Mouse (Mus musculus): ENCODE measurements around the gene Fst. TPM values are rescaled to one million over a fixed set of nuclear protein-coding genes. Genes with fewer than 3 reads are reported as not detected.

Gene Fst
- 48.2 and 57.0 TPM in 2 replicates for polyA plus RNA-seq (2014; fragmentation: Nextera tagmentation; extraction: Ambion mirVana)

DNA sequence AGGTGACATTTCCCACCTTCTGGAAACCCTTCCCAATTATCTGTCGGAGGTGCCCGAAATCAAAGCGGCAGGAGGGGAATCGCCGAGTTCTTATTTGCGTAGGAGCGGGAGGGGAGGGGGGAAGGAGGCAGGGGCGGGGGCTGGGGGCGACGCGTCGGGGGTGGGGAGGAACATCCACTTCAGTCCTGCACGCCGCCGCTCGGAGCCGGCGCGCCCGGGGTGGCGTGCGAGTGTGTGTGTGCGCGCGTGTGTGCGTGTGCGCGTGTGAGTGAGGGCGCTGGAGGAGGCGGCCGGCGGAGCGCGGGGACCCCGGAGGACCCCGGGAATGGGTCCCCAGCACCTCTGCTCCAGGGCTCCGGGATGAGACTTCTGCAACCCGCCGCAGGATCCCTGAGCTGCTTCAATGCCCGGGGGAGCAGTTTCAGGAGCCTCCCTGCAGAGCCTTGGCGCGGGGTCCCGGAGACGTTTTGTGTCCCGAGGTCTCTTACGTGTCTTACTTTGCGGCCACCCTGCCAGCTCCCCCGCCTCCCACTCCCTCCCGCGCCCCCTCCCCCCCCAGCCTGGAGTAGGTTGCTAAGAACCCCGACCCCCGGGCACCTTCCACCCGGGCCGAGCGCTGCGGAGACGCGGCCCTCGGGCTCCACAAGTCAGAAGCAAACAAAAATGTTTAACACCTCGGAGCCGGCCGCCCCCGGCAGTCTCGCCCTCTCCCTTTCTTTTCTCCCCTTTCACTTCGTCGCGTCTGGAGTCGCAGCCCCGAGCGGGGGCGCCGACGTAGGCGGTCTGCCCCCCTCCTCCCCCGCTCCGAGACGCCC, at the start of gene Fst:
Fst (minus strand) TSS at position 66 of the 815 bp plus-strand sequence.
- H3K27me3 ChIP-seq (ENCODE audit: control insufficient read depth, insufficient read depth, low read length) = peaks cover 4% of the 10 kb centered on the region; the same call in 1 of the 2 replicates
- peaks cover 5% of the 10 kb centered on the region; the same call in 1 of the 2 replicates for H3K36me3 ChIP-seq (ENCODE audit: control insufficient read depth, insufficient read depth, low read length)
- H3K27ac ChIP-seq (ENCODE audit: low read depth, low read length) = peak within 1 kb of the TSS; percentile 90
- ATAC-seq (ENCODE audit: low FRiP score) (peak; percentile 69), DNase-seq (ENCODE audit: low spot score, missing footprints) (peak; percentile 97)
- H3K9me3 ChIP-seq (ENCODE audit: control insufficient read depth, low read length) = no peaks in the 10 kb centered on the region
- peak within 1 kb of the TSS; percentile 82 for H3K4me2 ChIP-seq
- H3K9ac ChIP-seq (ENCODE audit: low read length) = peak within 1 kb of the TSS; percentile 82
- H3K4me1 ChIP-seq (ENCODE audit: control insufficient read depth, insufficient read depth, low read length) = peaks cover 21% of the 10 kb centered on the region
- H3K4me3 ChIP-seq (ENCODE audit: low read depth, low read length) = peak within 1 kb of the TSS; percentile 75
- under 1% methylated on average over 65 of the region's 77 CpGs for WGBS

DNA sequence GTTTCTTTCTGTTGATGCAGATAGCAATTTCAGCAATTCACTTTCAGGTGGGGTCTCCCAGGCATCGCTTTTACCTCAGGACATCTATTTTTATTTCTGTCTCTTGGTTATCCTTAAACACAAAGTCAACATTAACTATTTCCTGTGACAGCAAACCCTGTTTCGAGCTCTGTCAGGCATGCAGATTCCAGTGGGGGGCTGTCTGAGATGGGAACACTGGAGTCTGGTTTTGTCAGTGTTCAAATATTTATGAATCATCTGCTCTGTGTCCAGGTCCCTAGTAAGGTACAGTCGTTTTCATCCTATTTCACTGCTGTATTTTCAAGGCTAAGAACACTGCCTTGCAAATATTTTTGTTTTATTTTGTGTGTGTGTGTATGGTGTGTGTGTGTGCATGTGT, 35.1 kb upstream of the Fst start:
- Histone ChIP-seq H3K36me3 (ENCODE audit: control insufficient read depth, insufficient read depth, low read length) (no peaks in the 10 kb centered on the region), H3K9ac (ENCODE audit: low read length) (no peak overlapping the region), H3K27ac (ENCODE audit: low read depth, low read length) (no peak overlapping the region), H3K4me3 (ENCODE audit: low read depth, low read length) (no peak overlapping the region), H3K4me2 (no peak overlapping the region), H3K27me3 (ENCODE audit: control insufficient read depth, insufficient read depth, low read length) (no peaks in the 10 kb centered on the region), H3K9me3 (ENCODE audit: control insufficient read depth, low read length) (no peaks in the 10 kb centered on the region), H3K4me1 (ENCODE audit: control insufficient read depth, insufficient read depth, low read length) (no peaks in the 10 kb centered on the region)
- WGBS = 78% methylated on average over 3 of the region's 3 CpGs
- ATAC-seq (ENCODE audit: low FRiP score) (no peak), DNase-seq (ENCODE audit: low spot score, missing footprints) (no peak)

DNA sequence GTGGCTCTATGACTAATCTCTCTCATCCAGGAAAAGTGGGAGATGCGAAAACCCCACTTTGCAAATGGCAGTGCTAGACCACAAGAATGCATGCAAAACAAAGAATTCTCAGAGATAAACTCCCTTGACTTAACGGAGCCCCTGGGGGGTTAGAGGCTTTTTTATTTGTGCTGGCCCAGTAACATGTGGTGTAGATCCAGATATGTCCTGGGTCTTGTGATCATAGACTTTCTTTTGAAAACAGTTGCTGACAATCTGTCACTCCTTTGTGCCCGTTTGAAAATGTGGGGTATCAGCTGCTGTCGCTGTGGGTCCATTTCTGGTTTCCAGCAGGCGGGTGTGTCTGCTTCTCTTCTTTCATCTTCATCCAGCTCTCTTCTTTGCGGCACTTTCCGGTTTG, 29.4 kb upstream of the Fst start:
- H3K9ac ChIP-seq (ENCODE audit: low read length) = no peak overlapping the region
- H3K27ac ChIP-seq (ENCODE audit: low read depth, low read length) = no peak overlapping the region
- H3K4me3 ChIP-seq (ENCODE audit: low read depth, low read length) = no peak overlapping the region
- no peaks in the 10 kb centered on the region for H3K27me3 ChIP-seq (ENCODE audit: control insufficient read depth, insufficient read depth, low read length)
- WGBS = 79% methylated on average over 7 of the region's 7 CpGs
- ATAC-seq (ENCODE audit: low FRiP score) (no peak), DNase-seq (ENCODE audit: low spot score, missing footprints) (no peak)
- no peaks in the 10 kb centered on the region for H3K4me1 ChIP-seq (ENCODE audit: control insufficient read depth, insufficient read depth, low read length)
- no peak overlapping the region for H3K4me2 ChIP-seq
- H3K9me3 ChIP-seq (ENCODE audit: control insufficient read depth, low read length) = no peaks in the 10 kb centered on the region
- no peaks in the 10 kb centered on the region for H3K36me3 ChIP-seq (ENCODE audit: control insufficient read depth, insufficient read depth, low read length)

DNA sequence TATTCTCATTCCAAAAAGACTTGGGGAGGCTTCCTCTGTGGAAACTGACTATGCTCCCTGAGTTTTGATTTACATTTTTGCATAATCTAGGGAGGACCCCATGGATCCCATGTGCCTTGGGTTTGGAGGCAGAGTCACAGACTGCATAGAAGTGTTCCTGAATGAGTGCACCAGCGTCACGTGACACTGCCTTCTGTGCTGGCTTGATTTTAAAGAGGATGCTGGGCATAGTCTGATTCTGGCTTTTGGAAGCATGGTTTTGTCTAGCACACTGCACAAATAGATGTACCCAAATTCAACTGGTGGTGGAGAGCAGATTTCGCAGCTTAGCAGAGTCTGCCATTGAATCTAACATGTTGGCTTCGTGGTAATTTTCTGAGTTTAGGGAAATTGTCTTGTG, 19.6 kb upstream of the Fst start:
- no peak for ATAC-seq (ENCODE audit: low FRiP score)
- Histone ChIP-seq H3K27ac (ENCODE audit: low read depth, low read length) (no peak overlapping the region), H3K9me3 (ENCODE audit: control insufficient read depth, low read length) (no peaks in the 10 kb centered on the region), H3K4me2 (no peak overlapping the region), H3K4me3 (ENCODE audit: low read depth, low read length) (no peak overlapping the region), H3K9ac (ENCODE audit: low read length) (no peak overlapping the region), H3K4me1 (ENCODE audit: control insufficient read depth, insufficient read depth, low read length) (no peaks in the 10 kb centered on the region), H3K27me3 (ENCODE audit: control insufficient read depth, insufficient read depth, low read length) (no peaks in the 10 kb centered on the region), H3K36me3 (ENCODE audit: control insufficient read depth, insufficient read depth, low read length) (no peaks in the 10 kb centered on the region)
- 83% methylated on average over 4 of the region's 4 CpGs for WGBS
- DNase-seq (ENCODE audit: low spot score, missing footprints) = no peak

DNA sequence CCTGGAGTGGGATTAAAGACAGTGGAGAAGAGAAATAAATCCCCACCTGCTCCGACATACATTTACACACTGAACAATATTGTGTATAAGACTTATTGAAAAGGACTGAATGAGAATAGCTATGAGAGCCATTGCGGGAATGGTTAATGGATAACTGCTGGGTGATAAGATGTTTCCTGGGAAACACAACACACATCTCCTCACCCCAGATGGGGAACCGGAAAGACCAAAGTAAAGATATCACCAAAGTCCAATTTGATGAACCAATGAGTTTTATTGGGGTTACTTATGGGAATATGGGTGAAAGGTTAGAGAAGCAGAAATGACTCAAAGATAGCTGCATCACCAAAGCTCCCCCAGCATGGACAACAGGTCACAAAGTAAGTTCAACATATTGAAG, 11.2 kb upstream of the Fst start:
- DNase-seq (ENCODE audit: low spot score, missing footprints) (no peak), ATAC-seq (ENCODE audit: low FRiP score) (no peak)
- H3K27ac ChIP-seq (ENCODE audit: low read depth, low read length) = no peak overlapping the region
- H3K36me3 ChIP-seq (ENCODE audit: control insufficient read depth, insufficient read depth, low read length) = no peaks in the 10 kb centered on the region
- no peaks in the 10 kb centered on the region for H3K4me1 ChIP-seq (ENCODE audit: control insufficient read depth, insufficient read depth, low read length)
- no peaks in the 10 kb centered on the region for H3K9me3 ChIP-seq (ENCODE audit: control insufficient read depth, low read length)
- H3K27me3 ChIP-seq (ENCODE audit: control insufficient read depth, insufficient read depth, low read length) = no peaks in the 10 kb centered on the region
- whole genome bisulfite sequencing = 85% methylated on average over 3 of the region's 3 CpGs
- H3K4me3 ChIP-seq (ENCODE audit: low read depth, low read length) = no peak overlapping the region
- H3K4me2 ChIP-seq = no peak overlapping the region
- H3K9ac ChIP-seq (ENCODE audit: low read length) = no peak overlapping the region

DNA sequence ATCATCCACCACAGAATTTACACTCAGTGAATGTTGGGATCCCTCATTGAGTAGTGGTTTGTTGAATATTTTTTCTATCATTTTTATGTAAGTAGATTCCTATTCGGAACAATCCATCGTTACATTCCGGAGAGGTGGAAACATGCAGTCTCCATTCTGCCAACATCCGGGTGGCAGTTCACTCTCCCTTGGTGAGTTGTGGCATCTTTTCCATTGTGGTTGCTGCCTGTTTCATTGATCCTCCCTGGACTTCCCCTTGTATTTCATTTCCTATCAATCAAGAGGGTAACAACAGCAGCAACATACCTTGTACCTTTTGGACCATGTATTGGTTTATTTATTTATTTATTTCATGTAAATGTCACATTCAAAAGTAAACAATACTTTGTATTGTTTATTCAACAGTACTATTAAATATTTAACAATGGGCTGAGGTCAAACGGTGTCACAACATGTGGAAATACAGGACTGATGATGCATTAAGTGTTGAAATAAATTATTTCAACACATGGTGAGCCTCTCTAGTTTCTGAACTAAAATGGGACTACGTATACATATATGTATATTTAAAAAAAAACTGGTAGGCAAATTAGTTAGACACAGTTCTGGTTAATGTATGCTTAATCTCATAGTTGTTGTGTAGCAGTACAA, 7.6 kb upstream of the Fst start:
- 94% methylated on average over 6 of the region's 6 CpGs for WGBS
- Histone ChIP-seq H3K36me3 (ENCODE audit: control insufficient read depth, insufficient read depth, low read length) (no peaks in the 10 kb centered on the region), H3K9ac (ENCODE audit: low read length) (no peak overlapping the region), H3K27me3 (ENCODE audit: control insufficient read depth, insufficient read depth, low read length) (no peaks in the 10 kb centered on the region), H3K4me2 (no peak overlapping the region), H3K9me3 (ENCODE audit: control insufficient read depth, low read length) (no peaks in the 10 kb centered on the region), H3K27ac (ENCODE audit: low read depth, low read length) (no peak overlapping the region), H3K4me1 (ENCODE audit: control insufficient read depth, insufficient read depth, low read length) (no peaks in the 10 kb centered on the region), H3K4me3 (ENCODE audit: low read depth, low read length) (no peak overlapping the region)
- ATAC-seq (ENCODE audit: low FRiP score) = no peak
- DNase-seq (ENCODE audit: low spot score, missing footprints) = no peak

DNA sequence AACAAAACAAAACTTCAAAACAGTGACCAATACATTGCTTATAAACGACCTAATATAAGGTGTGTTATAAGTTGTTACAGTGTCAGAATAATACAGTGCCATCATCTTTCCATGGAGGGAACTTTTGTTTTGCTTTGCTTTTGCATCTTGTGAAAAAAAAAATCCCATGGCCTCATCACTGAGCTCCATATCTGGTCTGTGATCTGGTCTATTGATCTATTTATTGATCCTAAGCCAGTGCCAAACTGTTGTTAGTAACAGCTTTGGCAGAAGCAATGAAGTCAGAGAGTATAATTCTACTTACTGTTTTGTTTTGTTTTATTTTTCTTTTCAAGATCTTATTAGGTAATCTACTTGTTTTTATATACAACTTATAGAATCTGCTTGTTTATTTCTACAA, 6.6 kb upstream of the Fst start:
- Histone ChIP-seq H3K9ac (ENCODE audit: low read length) (no peak overlapping the region), H3K9me3 (ENCODE audit: control insufficient read depth, low read length) (no peaks in the 10 kb centered on the region), H3K27me3 (ENCODE audit: control insufficient read depth, insufficient read depth, low read length) (no peaks in the 10 kb centered on the region), H3K4me3 (ENCODE audit: low read depth, low read length) (no peak overlapping the region), H3K27ac (ENCODE audit: low read depth, low read length) (no peak overlapping the region), H3K4me1 (ENCODE audit: control insufficient read depth, insufficient read depth, low read length) (peaks cover 2% of the 10 kb centered on the region; the same call in 1 of the 2 replicates), H3K36me3 (ENCODE audit: control insufficient read depth, insufficient read depth, low read length) (no peaks in the 10 kb centered on the region), H3K4me2 (no peak overlapping the region)
- WGBS = 66% methylated on average over 1 of the region's 1 CpGs
- DNase-seq (ENCODE audit: low spot score, missing footprints) = no peak
- no peak for ATAC-seq (ENCODE audit: low FRiP score)

DNA sequence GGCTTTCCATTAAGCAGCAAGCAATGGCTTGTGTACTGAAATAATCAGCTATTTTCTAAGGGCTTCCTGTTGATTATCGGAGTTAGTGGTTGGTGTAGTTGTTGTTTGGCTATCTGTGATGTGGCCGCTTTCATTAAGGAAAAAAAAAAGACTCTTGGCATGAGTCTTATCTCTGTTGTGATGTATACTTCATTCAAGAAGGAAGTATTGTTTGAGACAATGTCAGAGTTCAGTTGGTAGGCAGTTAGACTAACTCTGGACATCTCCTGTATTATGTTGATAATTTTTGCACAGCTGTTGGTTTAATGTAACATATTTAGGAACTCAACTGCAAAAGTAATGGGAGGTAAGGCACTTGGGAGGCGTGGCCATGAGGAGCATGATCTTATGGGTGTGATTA, 6.1 kb upstream of the Fst start:
- no peak overlapping the region for H3K4me2 ChIP-seq
- H3K4me3 ChIP-seq (ENCODE audit: low read depth, low read length) = no peak overlapping the region
- WGBS = 89% methylated on average over 3 of the region's 3 CpGs
- no peaks in the 10 kb centered on the region for H3K36me3 ChIP-seq (ENCODE audit: control insufficient read depth, insufficient read depth, low read length)
- ATAC-seq (ENCODE audit: low FRiP score) (no peak), DNase-seq (ENCODE audit: low spot score, missing footprints) (no peak)
- H3K27me3 ChIP-seq (ENCODE audit: control insufficient read depth, insufficient read depth, low read length) = no peaks in the 10 kb centered on the region
- H3K27ac ChIP-seq (ENCODE audit: low read depth, low read length) = no peak overlapping the region
- H3K9me3 ChIP-seq (ENCODE audit: control insufficient read depth, low read length) = no peaks in the 10 kb centered on the region
- peaks cover 2% of the 10 kb centered on the region; the same call in 1 of the 2 replicates for H3K4me1 ChIP-seq (ENCODE audit: control insufficient read depth, insufficient read depth, low read length)
- H3K9ac ChIP-seq (ENCODE audit: low read length) = no peak overlapping the region
